Mouse (Mus musculus) right cerebral cortex, postnatal 25 days (tissue): ENCODE measurements around the gene Speg.
A peak's percentile ranks its signal among the peaks of the same experiment; 100 is the strongest.

Source experiments
- DNase-seq: peaks from one replicate; pipeline ENCODE4 v3.0.0; 2022

Speg gene

DNA sequence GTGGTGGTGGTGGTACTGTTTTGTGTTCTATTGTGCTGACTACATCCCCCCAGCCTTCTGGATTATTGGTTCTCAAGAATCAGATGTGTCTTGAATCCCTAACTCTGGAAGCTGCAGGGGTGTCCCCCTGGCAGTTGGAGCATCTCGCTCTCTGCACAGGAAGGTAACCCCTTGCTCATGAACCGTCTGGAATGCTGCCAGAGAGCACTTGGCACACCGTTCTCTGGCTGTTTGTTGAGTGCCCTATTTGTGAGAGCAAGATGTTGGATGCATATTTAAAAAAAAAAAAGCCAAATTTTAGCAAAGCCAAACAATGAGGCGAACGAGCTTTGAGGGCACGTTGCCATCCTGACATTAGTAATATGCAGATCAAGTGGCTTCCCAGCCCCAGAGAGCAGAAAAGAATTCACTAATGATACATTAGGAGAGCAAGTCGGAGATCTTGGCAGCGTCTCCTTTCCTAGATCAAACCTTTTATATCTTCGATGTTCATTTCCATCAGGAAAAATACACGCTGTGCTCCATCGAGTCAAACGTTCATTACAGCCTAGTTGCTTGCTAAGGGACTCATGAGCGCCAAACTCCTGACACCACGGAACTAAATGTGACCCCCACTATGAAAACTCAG, 9.5 kb upstream of the Speg start:
- no peak for DNase-seq

- DNase-seq, result no peak
Measured at GRCm38 (mm10) chr1:75369360-75369983, 5.6 kb upstream of the Speg start.

DNA sequence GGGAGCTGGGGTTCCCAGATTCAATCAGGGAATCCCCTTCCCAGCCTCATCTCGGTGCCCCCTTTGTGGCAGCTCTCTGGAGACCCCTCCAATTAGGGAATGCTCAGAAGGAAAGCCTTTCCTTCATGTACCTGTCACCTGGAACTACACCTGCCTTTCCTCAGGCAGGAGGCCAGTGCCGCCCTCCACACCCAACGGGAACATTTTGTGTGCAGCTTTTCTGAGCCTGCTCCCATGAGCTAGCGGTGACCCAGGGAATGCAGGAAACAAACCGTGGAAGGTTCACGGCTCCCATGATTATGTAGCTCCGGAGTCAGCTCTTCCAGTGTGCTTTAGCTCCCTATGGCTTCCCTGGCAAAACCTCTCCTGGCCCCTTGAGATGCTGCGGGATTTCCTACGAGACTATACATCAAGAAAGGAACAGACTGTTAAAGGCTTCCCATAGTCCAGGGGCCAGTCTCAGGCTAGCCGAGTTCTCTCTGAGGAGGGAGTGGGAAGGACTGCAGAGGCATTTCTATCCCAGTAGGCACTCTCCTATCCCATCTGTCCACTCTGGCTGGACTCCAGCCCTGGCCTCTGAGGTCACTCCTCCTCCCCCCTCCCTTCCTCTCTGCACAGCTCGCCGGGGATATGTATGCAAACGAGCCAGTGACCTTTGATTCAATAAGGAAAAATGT, 5.0 kb upstream of the Speg start:
- no peak for DNase-seq

DNA sequence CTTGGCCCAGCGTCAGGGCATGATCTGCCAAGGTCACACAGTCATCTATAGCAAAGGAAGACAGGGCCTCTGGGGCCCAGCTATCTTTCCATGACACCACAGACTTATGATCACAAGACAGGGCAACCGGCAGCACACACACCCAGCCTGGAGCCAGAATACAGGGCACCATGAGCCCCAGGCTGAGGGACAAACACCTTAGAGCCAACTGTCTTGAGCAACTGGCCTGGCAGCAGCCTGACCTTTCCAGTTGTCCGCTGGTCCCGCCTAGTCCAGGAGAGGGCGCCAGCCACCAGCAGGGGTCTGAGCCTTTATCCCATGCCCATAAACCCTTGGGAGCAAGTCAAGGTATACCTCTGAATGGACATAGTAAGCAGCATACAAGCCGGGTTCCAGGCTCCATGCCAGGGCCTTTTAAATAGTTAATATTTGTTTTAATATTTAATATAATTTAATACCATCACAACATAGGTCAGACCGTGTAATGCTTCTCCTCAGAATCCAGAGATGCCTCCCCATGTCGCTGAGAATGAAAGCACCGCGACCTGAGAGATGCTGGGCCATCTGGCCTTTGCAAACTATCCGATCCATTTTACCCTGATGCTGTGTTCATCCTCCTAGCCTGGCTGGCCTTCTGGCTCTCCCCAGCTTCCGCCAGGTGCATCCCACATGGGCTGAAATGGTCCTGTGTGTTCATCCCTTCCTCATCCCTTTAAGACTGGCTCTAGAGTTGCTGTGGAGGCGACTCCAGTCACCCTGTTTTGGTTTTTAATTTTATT, 3.6 kb upstream of the Speg start:
- no peak for DNase-seq

GRCm38 (mm10) chr1:75372450-75372849, 2.6 kb upstream of the Speg start:
- DNase-seq, result no peak

GRCm38 (mm10) chr1:75373276-75373675, 1.8 kb upstream of the Speg start:
- DNase-seq, result no peak

- no peak for DNase-seq
Measured at GRCm38 (mm10) chr1:75379196-75379595, 4.1 kb downstream of the Speg start.

- DNase-seq, result no peak
Measured at GRCm38 (mm10) chr1:75379931-75380330, 4.8 kb downstream of the Speg start.

- DNase-seq, result no peak
Measured at GRCm38 (mm10) chr1:75380951-75381350, 5.9 kb downstream of the Speg start.

DNA sequence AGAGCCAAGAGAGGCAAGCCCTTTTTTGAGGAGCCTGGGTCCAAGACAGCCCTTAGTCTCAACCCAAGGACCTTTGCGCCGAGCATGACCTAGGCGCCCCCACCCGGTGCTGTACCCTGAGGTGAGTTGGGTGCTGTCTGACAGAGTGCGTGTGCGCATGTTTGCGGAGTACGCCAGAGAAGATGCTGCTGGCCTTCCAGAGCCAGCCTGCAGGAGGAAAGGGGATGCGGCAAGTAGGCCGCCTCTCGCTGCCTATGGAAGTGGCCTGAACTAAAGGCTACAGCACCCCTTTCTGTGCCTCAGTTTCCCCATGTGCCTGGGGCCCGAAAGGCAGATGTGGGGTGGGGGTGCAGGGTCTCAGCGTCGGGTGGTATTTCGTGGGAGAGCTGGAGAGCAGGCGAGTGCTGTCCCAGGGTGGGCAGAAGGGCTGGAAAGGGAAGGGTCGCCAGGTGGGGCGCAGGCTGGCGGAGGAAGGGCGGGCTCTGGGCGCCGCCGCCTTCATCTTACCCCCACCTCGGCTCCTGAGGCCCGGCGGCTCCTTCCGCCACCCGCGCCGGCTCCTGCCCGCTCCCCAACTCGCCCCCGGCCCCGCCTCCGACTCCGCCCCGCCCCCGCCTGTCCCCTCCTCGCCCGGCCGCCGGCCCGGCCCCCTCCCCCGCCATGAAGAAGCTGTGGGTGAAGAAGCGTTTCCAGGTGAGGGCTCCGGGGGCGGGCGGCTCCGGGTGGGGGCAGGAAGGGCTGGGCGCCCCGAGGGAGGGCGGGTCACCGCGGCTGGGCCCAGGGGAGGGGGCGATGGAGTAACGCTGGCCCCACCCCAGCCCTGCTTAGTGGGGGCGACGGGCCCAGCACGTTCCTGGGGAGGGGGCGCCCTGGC, 6.6 kb downstream of the Speg start:
- DNase-seq, result peak; percentile 57

DNA sequence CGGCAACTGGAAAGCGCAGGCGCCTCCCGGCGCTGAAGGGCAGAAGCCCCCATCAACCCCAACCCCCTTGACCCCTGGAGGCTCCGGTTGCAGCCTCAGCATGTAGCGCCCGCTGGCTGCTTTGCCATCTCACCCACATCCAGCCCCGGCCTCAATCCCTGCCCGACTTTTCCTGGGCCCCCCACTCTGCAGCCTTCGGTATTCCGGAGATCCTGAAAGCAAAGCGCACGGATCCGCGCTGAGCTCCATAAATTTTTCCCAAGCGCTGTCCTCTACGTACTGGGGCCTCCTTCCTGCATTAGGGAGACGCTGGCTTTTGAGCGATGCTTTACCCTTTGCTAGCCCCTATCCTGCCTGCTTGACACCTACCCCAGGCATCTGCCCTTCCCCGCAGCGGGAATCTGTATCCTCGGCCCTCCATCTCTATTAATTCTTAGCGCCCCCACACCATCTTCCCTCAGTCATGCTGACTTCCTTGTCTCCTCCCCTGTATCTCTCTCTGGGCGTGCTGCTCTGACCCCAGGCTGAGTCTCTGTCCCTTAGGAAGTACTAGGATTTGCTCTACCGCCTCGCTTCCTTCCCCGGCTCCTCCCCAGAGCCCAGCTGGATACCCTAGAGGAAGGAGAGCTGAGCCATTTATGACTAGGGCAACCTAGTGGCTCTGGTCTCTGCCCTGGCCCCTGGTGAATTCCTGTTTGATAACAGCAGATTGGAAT, 7.4 kb downstream of the Speg start:
- DNase-seq, result peak; percentile 52

DNA sequence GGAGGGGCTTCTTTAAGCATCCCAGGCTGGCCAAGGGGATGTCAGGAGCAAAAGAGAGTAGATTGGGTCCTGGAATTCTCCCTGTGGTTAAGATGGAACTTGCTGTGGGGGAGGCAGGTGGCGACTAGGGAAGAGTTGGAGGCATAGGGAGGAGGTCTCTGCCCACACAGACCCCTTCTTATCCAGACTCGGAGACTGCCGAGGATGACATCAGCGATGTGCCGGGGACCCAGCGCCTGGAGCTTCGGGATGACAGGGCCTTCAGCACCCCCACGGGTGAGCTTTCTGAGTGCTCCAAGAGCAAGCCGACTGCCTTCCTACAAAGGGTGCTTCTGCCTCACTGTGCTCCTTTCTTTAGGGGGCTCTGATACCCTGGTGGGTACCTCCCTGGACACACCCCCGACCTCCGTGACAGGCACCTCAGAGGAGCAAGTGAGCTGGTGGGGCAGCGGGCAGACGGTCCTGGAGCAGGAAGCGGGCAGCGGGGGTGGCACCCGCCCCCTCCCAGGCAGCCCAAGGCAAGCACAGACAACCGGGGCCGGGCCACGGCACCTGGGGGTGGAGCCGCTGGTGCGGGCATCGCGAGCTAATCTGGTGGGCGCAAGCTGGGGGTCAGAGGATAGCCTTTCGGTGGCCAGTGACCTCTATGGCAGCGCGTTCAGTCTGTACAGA, 9.5 kb downstream of the Speg start:
- DNase-seq, result peak; percentile 46

DNA sequence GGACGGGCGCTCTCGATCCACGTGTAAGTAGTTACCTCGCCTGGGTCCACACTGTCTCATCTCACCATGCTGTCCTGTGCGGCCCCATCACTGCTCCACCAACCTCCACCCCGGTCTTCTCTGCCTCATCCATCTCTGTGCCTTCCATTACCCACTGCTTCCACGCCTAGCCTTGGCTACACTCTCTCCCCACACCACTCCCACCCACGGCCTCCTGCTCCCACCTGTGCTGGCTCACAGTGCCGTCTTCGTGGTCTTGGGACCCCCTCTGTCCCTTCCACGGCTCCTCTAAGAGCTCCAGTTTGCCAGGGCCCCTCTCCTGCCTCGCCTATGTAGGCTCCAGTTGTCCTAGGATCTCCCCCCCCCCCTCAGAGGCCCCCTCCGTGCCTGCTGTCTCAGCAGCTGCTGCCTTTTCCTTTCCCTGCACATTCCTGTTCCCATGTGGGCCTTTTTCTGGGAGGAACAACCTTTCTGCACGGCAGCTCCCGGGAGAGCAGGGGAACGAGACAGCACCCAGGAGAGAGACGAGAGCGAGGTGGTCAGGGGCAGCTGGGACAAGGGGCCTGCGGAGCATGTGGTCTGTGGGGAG, 10.1 kb downstream of the Speg start:
- peak; percentile 36 for DNase-seq

DNA sequence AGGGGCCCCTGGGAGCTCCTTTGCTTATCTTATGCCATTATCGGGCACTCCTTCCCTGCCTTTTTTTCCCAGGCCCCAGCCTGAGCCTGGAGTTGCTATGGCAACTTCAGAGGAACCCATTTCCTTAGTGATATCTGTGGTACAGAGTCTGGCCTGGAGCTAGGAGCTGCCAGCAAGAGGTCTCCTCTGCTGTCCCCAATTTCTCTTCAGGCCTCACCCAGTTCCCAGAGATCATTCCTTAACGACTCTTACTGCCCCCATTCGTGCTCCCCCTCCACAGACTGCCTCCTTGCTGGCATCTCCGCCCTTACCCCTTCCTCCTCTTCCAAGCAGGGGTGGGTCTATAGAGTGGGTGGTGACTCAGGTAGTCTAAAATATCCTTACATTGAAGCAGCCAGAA, 11.1 kb downstream of the Speg start:
- DNase-seq, result peak; percentile 53

- DNase-seq, result no peak
Measured at GRCm38 (mm10) chr1:75387469-75387928, 12.4 kb downstream of the Speg start.

DNA sequence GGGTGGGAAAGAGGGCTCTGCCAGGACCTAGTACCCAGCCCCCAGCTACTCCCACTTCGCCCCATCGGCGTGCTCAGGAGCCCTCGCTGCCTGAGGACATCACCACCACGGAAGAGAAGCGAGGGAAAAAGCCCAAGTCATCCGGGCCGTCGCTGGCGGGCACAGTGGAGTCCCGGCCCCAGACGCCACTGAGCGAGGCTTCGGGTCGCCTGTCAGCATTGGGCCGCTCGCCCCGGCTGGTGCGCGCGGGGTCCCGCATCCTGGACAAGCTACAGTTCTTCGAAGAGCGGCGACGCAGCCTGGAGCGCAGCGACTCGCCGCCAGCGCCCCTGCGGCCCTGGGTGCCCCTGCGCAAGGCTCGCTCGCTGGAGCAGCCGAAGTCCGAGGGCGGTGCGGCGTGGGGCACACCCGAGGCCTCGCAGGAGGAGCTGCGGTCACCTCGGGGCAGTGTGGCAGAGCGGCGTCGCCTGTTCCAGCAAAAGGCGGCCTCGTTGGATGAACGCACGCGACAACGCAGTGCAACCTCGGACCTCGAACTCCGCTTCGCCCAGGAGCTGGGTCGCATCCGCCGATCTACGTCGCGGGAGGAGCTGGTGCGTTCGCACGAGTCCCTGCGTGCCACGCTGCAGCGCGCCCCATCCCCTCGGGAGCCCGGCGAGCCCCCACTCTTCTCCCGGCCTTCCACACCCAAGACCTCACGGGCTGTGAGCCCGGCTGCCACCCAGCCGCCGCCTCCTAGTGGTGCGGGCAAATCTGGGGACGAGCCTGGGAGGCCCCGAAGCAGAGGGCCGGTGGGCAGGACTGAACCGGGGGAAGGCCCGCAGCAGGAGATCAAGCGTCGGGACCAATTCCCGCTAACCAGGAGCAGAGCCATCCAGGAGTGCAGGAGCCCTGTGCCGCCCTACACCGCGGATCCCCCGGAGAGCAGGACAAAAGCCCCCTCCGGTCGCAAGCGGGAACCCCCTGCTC, 13.1 kb downstream of the Speg start:
- peak; percentile 41 for DNase-seq

DNA sequence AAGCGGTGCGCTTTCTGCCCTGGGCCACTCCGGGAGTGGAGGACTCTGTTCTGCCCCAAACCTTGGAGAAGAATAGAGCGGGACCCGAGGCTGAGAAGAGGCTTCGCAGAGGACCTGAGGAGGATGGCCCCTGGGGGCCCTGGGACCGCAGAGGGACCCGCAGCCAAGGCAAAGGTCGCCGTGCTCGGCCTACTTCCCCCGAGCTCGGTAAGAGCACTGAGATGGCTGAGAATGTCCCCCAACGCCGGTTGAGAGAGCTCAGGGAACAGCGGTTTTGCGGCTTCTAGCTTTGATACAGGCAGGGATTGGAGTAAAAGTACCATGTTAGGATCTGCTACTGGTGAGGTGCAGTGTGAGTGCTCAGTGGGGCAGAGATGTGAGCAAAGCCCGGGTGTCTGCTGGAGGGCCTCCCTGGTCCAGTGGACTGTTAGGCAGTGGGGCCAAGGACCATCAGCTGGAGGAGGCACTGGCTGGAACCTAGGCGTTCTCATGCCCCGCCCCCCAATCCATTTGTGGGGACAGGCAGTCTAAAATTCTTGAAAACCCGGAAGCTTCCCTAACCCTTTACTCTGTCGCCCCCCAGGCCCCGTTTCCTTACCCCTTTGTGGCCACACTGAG, 13.9 kb downstream of the Speg start:
- DNase-seq, result no peak

DNA sequence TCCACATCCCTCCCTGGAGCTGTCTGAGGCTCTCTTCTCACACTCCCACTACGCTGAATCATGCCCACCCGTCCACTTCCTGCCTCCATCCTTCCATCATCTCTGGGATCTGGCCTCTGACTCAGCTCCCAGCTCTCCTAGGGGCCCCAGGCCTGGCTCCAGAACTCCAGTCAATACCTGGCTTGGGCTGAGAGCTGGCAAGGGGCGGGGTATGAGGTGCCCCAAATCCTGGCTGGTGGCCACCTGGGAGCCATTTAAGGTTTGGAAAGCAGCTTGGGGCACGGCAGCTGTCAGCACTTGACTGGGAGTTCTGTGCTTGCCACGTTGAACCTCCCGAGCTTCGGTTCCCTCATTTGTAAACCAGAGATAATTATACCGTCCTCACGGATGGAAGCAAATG, 18.0 kb downstream of the Speg start:
- peak; percentile 60 for DNase-seq

DNA sequence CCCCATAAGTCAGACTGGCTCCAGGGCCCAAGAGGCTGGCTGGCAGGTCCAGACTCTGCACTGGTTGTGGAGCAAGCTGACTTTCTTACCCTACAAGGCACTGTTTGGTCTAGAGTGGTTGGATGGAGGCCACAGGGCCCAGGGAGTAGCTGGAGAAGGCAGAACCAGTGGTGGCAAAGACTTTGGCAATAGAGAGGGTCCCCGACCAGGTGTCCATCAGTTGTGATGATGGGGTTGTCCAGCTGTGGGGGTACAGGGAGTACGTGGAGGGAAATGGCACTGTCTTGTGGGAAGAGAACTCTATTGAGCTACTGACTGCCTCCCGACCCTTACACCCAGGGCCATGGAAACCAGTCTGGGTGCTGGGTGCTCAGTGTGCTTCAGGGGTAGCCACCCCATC, 18.7 kb downstream of the Speg start:
- no peak for DNase-seq
